ENCODE assay signal across 8 mouse cellular contexts in genomic region chr2:103690425-103690824, GRCm38 (mm10).
A peak's percentile ranks its signal among the peaks of the same experiment; 100 is the strongest.
DNase-seq lines count a peak whose midpoint lies in the region; ATAC-seq lines count a peak whose summit lies in the region.

No protein-coding gene starts in this region.

- H3K27ac ChIP-seq in neural tube, embryonic 15.5 days (replicated peaks): peak overlapping the region; percentile 51; the same call in 1 of the 2 replicates

- H3K9ac ChIP-seq in neural tube, embryonic 15.5 days (replicated peaks): no peak overlapping the region

- H3K9me3 ChIP-seq in neural tube, embryonic 15.5 days (replicated peaks): no peaks in the 10 kb centered on the region

- 24% methylated on average over 6 of the region's 6 CpGs for whole genome bisulfite sequencing in neural tube, embryonic 15.5 days

- ATAC-seq in frontal cortex, adult (ENCODE audit: low TSS enrichment): peak; percentile 64
- ATAC-seq in neural tube, embryonic 15.5 days (ENCODE audit: low FRiP score): peak; percentile 67

- H3K4me2 ChIP-seq in neural tube, embryonic 15.5 days: no peak overlapping the region

- no peaks in the 10 kb centered on the region for H3K36me3 ChIP-seq in neural tube, embryonic 15.5 days

- H3K27me3 ChIP-seq in neural tube, embryonic 15.5 days (replicated peaks): no peaks in the 10 kb centered on the region

- peaks cover 13% of the 10 kb centered on the region for H3K4me1 ChIP-seq in neural tube, embryonic 15.5 days

- DNase-seq in frontal cortex, postnatal 25 days (ENCODE audit: low spot score in 2 of 2): no peak
- DNase-seq in cerebellum, adult 9-10 months: peak; percentile 21
- DNase-seq in heart, adult 9 months (ENCODE audit: low spot score in 2 of 2): peak; percentile 60 to 64
- peak; percentile 38 to 52 for DNase-seq in layer of hippocampus, postnatal 36 days
- no peak for DNase-seq in kidney, adult 9 months
- no peak for DNase-seq in urinary bladder, postnatal 4 days (ENCODE audit: low spot score in 2 of 2)

- no peak overlapping the region for H3K4me3 ChIP-seq in neural tube, embryonic 15.5 days (replicated peaks)

Comparison
In these comparisons a context has a peak if more than half of its experiments do, and no peak if none do; other contexts are left out.
1. DNase-seq: peak in cerebellum, adult 9-10 months (single experiment), heart, adult 9 months (2 of 2) and layer of hippocampus, postnatal 36 days (2 of 2); none in frontal cortex, postnatal 25 days (0 of 2), kidney, adult 9 months (single experiment) and urinary bladder, postnatal 4 days (0 of 2).